In the genomic region with DNA sequence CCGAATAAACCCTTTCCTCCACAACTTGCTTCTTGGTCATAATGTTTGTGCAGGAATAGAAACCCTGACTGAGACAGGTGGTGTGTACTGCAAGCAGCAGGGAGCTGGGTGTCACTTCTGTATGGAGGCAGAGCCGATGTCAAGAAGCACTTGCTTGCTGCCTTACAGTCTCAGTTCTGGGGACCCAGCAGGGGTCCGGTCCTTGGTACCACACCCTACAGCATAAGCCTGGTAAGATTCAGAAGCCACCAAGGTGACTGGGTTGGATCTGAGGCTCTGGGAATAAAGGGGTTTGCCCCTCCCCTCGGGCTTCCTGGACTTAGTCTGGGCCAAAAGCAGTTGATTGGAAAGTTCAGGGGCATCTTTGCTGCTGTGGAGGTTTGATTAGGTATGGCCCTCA, we compare ENCODE assay signal across 20 mouse cellular contexts. TPM values are rescaled to one million over a fixed set of nuclear protein-coding genes. Genes with fewer than 3 reads are reported as not detected.
"Had no signal": no experiment of that assay in that cellular context is flagged by ENCODE, and none has a peak within 500 bp of the region (broad histone marks: within the 10 kb centered on the region; RNA-seq: fewer than 3 reads in every experiment).

No protein-coding gene starts in this region.

- H3K27me3 ChIP-seq: midbrain, embryonic 13.5 days; midbrain, embryonic 15.5 days; neural tube, embryonic 12.5 days; stomach, embryonic 15.5 days had no signal

- DNase-seq: lung, adult 18-20 months; lung, embryonic 14.5 days; lung, postnatal 10 days; lung, postnatal 4 days; right cerebral cortex, postnatal 14 days; thymus, adult 2 months; thymus, postnatal 25 days; thymus, postnatal 4 days had no signal

- H3K9ac ChIP-seq: lung, embryonic 14.5 days; midbrain, embryonic 13.5 days; midbrain, embryonic 15.5 days; neural tube, embryonic 12.5 days; stomach, embryonic 15.5 days had no signal

- H3K27ac ChIP-seq: midbrain, embryonic 13.5 days; midbrain, embryonic 15.5 days; neural tube, embryonic 12.5 days; stomach, embryonic 15.5 days; stomach, postnatal 0 days had no signal

- H3K4me1 ChIP-seq: midbrain, embryonic 15.5 days; neural tube, embryonic 12.5 days; stomach, embryonic 15.5 days had no signal

- H3K9me3 ChIP-seq: midbrain, embryonic 13.5 days; midbrain, embryonic 15.5 days; neural tube, embryonic 12.5 days; stomach, embryonic 15.5 days had no signal

- H3K36me3 ChIP-seq: midbrain, embryonic 13.5 days; midbrain, embryonic 15.5 days; neural tube, embryonic 12.5 days; stomach, embryonic 15.5 days had no signal

- H3K4me3 ChIP-seq: midbrain, embryonic 13.5 days; midbrain, embryonic 15.5 days; neural tube, embryonic 12.5 days; stomach, embryonic 15.5 days had no signal

RNA-seq across cellular contexts. Expression of gene Thnsl2, which starts 9.2 kb away (rescaled TPM):
- total RNA-seq: megakaryocyte, adult 5-6 weeks; megakaryocyte-erythroid progenitor cell, adult 5-6 weeks; monocyte, adult 5-6 weeks; neutrophil, adult 5-6 weeks had no signal

RNA-seq across cellular contexts. Expression of gene Fabp1, which starts 46.1 kb away (rescaled TPM):
- total RNA-seq: megakaryocyte, adult 5-6 weeks; megakaryocyte-erythroid progenitor cell, adult 5-6 weeks; midbrain, postnatal 0 days; monocyte, adult 5-6 weeks; neutrophil, adult 5-6 weeks had no signal
- polyA plus RNA-seq: lung, embryonic 14.5 days; midbrain, embryonic 11.5 days; midbrain, embryonic 13.5 days; midbrain, postnatal 0 days; neural tube, embryonic 12.5 days; neural tube, embryonic 14.5 days had no signal
